Mouse (Mus musculus): ENCODE data around the gene Obscn.

- TF ChIP-seq CTCF (IDR thresholded peaks at IDR 0.05; ENCODE audit: low read depth): peak; percentile 51; the same call in 1 of the 2 replicates
- no peak for TF ChIP-seq EP300 (optimal IDR thresholded peaks at IDR 0.05)
Measured at GRCm38 (mm10) chr11:59163255-59164236, 27.3 kb upstream of the Obscn start, which contains the start of gene Iba57.
